Mouse (Mus musculus): ENCODE results near the gene Vav2. TPM values are rescaled to one million over a fixed set of nuclear protein-coding genes. Genes with fewer than 3 reads are reported as not detected.

The Vav2 gene
- polyA plus RNA-seq, 1 experiment = 18.8 TPM

DNA sequence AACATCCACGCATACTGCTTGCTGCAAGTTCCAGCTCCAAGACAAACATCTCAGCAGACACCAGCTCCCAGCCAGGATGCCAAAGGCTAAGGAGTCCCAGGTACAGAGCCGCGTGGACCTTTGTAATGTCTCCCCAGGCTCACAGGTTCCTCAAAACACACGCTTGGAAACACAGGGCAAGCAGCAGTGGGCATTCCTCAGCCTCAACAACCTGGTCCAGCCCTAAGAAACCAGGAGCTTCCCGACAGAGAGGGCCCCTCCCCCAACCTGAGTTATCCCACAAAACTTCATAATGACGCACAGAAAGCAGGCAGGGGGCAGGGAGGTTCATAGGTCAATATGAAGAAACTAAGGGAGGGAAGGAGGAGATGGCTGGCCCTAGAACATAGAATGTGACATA lies 89.6 kb downstream of the Vav2 start:
- no peak for TF ChIP-seq CTCF (IDR thresholded peaks at IDR 0.05; ENCODE audit: control insufficient read depth, insufficient read depth, low read length)
- no peak for TF ChIP-seq POLR2A (IDR thresholded peaks at IDR 0.05; ENCODE audit: borderline replicate concordance, control insufficient read depth, low read depth, low read length)
- no peaks in the 10 kb centered on the region for H3K4me1 ChIP-seq (ENCODE audit: control insufficient read depth, insufficient read depth, low read length)
- no peak overlapping the region for H3K4me3 ChIP-seq (replicated peaks; ENCODE audit: control insufficient read depth, low read depth, low read length)
- H3K27ac ChIP-seq (ENCODE audit: control insufficient read depth, insufficient read depth, low read depth, low read length, poor library complexity) = no peak overlapping the region
- 78% methylated on average over 6 of the region's 6 CpGs for WGBS

DNA sequence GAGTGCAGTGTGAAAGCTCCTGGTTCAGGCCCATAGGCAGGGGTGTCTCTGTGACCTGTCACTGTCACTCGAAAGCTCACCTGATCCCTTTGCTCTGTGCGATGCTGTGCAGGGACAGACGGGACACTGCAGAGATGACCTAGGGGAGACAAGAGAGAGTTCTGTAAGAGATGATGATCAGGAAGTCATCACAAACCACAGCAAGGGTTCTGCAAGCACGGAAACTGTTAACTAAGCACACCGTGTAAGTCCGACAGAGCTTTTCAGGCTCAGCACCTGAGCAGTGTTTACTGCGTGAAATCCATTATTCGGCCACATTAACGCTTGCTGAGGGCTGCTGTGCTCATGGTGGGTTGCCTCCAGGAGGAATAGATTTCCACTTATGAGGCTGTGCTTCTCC lies 90.2 kb downstream of the Vav2 start:
- WGBS = 71% methylated on average over 9 of the region's 9 CpGs
- Histone ChIP-seq H3K4me1 (ENCODE audit: control insufficient read depth, insufficient read depth, low read length) (no peaks in the 10 kb centered on the region), H3K4me3 (replicated peaks; ENCODE audit: control insufficient read depth, low read depth, low read length) (no peak overlapping the region), H3K27ac (ENCODE audit: control insufficient read depth, insufficient read depth, low read depth, low read length, poor library complexity) (no peak overlapping the region)
- TF ChIP-seq CTCF (IDR thresholded peaks at IDR 0.05; ENCODE audit: control insufficient read depth, insufficient read depth, low read length) (no peak), POLR2A (IDR thresholded peaks at IDR 0.05; ENCODE audit: borderline replicate concordance, control insufficient read depth, low read depth, low read length) (no peak)

GRCm38 (mm10) chr2:27334816-27335215 lies 92.0 kb downstream of the Vav2 start:
- no peak for TF ChIP-seq POLR2A (IDR thresholded peaks at IDR 0.05; ENCODE audit: borderline replicate concordance, control insufficient read depth, low read depth, low read length)
- TF ChIP-seq CTCF (IDR thresholded peaks at IDR 0.05; ENCODE audit: control insufficient read depth, insufficient read depth, low read length) = no peak
- H3K4me3 ChIP-seq (replicated peaks; ENCODE audit: control insufficient read depth, low read depth, low read length) = no peak overlapping the region
- 85% methylated on average over 4 of the region's 4 CpGs for WGBS
- no peak overlapping the region for H3K27ac ChIP-seq (ENCODE audit: control insufficient read depth, insufficient read depth, low read depth, low read length, poor library complexity)
- H3K4me1 ChIP-seq (ENCODE audit: control insufficient read depth, insufficient read depth, low read length) = no peaks in the 10 kb centered on the region

DNA sequence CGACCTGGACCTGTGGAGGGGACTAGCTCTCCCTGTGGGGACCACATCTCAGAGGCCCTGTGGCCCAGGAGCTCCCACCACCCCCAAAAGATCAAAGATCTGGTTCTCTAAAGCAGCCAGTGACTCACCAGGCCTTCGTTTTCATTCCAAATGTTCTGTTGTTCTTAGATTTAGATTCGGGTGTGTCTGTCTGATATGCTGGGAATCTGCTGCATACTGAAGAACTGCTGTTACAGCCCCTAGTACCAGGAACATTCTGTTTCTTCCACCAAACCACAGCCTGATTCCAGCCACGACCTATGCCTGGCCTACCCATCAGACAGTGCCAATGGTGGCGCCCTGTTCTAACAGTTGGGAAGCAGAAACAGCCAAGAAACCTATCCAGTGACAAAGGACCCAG lies 95.3 kb downstream of the Vav2 start:
- WGBS = 82% methylated on average over 5 of the region's 5 CpGs
- Histone ChIP-seq H3K4me3 (replicated peaks; ENCODE audit: control insufficient read depth, low read depth, low read length) (no peak overlapping the region), H3K4me1 (ENCODE audit: control insufficient read depth, insufficient read depth, low read length) (peaks cover 3% of the 10 kb centered on the region), H3K27ac (ENCODE audit: control insufficient read depth, insufficient read depth, low read depth, low read length, poor library complexity) (no peak overlapping the region)
- TF ChIP-seq POLR2A (IDR thresholded peaks at IDR 0.05; ENCODE audit: borderline replicate concordance, control insufficient read depth, low read depth, low read length) = no peak
- no peak for TF ChIP-seq CTCF (IDR thresholded peaks at IDR 0.05; ENCODE audit: control insufficient read depth, insufficient read depth, low read length)

GRCm38 (mm10) chr2:27330446-27330845 lies 96.4 kb downstream of the Vav2 start:
- WGBS = 84% methylated on average over 8 of the region's 8 CpGs
- no peak for TF ChIP-seq CTCF (IDR thresholded peaks at IDR 0.05; ENCODE audit: control insufficient read depth, insufficient read depth, low read length)
- TF ChIP-seq POLR2A (IDR thresholded peaks at IDR 0.05; ENCODE audit: borderline replicate concordance, control insufficient read depth, low read depth, low read length) = no peak
- H3K4me3 ChIP-seq (replicated peaks; ENCODE audit: control insufficient read depth, low read depth, low read length) = no peak overlapping the region
- no peak overlapping the region for H3K27ac ChIP-seq (ENCODE audit: control insufficient read depth, insufficient read depth, low read depth, low read length, poor library complexity)
- H3K4me1 ChIP-seq (ENCODE audit: control insufficient read depth, insufficient read depth, low read length) = peaks cover 8% of the 10 kb centered on the region

DNA sequence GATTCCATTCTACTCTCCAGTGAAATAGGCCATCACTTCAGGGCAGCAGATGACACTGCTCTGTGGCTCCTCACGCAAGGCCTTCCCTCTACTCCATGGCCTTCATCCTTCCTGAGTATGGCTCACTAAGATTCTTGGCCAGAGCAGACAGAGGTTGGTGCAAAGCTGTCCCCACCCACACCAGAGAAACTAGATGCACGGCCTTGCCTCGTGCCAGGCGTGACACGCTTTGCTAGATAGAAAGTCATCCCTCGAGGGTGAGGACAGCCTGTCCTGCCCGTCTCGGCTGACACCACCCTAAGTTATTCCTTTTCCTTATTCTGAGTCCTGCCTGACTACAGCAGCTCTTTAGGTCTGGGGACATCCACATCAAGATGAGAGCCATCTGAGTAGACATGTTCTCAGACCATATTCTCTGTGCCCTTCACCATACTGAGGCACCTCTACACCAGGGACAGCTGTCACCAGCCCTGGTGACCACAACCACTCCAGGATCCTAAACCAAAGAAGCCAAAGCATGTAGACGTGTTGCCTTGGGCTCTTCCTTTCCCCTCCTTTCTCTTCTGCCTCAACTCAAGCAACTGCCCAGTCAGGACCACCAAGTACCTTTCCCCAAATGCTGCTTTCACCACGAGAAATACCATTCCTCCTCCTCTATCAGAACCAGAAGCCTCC lies 97.3 kb downstream of the Vav2 start:
- H3K4me1 ChIP-seq (ENCODE audit: control insufficient read depth, insufficient read depth, low read length) = peaks cover 8% of the 10 kb centered on the region
- no peak for TF ChIP-seq CTCF (IDR thresholded peaks at IDR 0.05; ENCODE audit: control insufficient read depth, insufficient read depth, low read length)
- no peak for TF ChIP-seq POLR2A (IDR thresholded peaks at IDR 0.05; ENCODE audit: borderline replicate concordance, control insufficient read depth, low read depth, low read length)
- 77% methylated on average over 10 of the region's 10 CpGs for WGBS

DNA sequence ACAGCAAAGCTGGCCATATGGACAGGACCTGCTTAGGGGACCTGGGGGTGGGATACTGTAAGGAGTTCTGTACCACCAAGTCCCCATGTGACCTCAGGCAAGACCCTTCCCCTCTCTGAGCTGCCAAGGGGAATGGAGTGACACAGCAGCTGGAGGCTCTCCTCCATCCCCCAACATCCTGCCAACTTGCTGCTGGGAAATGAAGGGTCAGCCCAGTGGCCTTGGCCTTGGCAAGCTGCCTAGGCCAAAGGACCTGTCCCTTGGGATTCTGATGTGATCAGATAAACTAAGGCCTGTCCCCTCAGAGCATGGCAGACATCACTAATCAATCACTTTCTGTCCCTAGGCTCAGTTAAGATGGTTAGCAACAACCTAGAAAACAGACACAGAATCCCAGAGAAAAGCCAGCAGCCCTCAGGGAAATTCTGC lies 98.2 kb downstream of the Vav2 start:
- peaks cover 8% of the 10 kb centered on the region for H3K4me1 ChIP-seq (ENCODE audit: control insufficient read depth, insufficient read depth, low read length)
- H3K27ac ChIP-seq (ENCODE audit: control insufficient read depth, insufficient read depth, low read depth, low read length, poor library complexity) = 0 out of 2 replicates have a peak overlapping the region, but pooled peaks have one; percentile 9

More for the DNA sequence above, 97.3 kb downstream of the Vav2 start:
- no peak overlapping the region for H3K4me3 ChIP-seq (replicated peaks; ENCODE audit: control insufficient read depth, low read depth, low read length)
- no peak overlapping the region for H3K27ac ChIP-seq (ENCODE audit: control insufficient read depth, insufficient read depth, low read depth, low read length, poor library complexity)

GRCm38 (mm10) chr2:27327886-27328285 lies 98.9 kb downstream of the Vav2 start:
- Histone ChIP-seq H3K27ac (ENCODE audit: control insufficient read depth, insufficient read depth, low read depth, low read length, poor library complexity) (no peak overlapping the region), H3K4me1 (ENCODE audit: control insufficient read depth, insufficient read depth, low read length) (peaks cover 8% of the 10 kb centered on the region), H3K4me3 (replicated peaks; ENCODE audit: control insufficient read depth, low read depth, low read length) (no peak overlapping the region)
- TF ChIP-seq CTCF (IDR thresholded peaks at IDR 0.05; ENCODE audit: control insufficient read depth, insufficient read depth, low read length) = no peak
- WGBS = 77% methylated on average over 4 of the region's 4 CpGs

More for the DNA sequence above, 98.2 kb downstream of the Vav2 start:
- no peak for TF ChIP-seq POLR2A (IDR thresholded peaks at IDR 0.05; ENCODE audit: borderline replicate concordance, control insufficient read depth, low read depth, low read length)
- no peak for TF ChIP-seq CTCF (IDR thresholded peaks at IDR 0.05; ENCODE audit: control insufficient read depth, insufficient read depth, low read length)
- no peak overlapping the region for H3K4me3 ChIP-seq (replicated peaks; ENCODE audit: control insufficient read depth, low read depth, low read length)

GRCm38 (mm10) chr2:27327076-27327475 lies 99.8 kb downstream of the Vav2 start:
- Histone ChIP-seq H3K4me3 (replicated peaks; ENCODE audit: control insufficient read depth, low read depth, low read length) (no peak overlapping the region), H3K27ac (ENCODE audit: control insufficient read depth, insufficient read depth, low read depth, low read length, poor library complexity) (no peak overlapping the region), H3K4me1 (ENCODE audit: control insufficient read depth, insufficient read depth, low read length) (peaks cover 8% of the 10 kb centered on the region)
- 48% methylated on average over 6 of the region's 6 CpGs for WGBS
- TF ChIP-seq POLR2A (IDR thresholded peaks at IDR 0.05; ENCODE audit: borderline replicate concordance, control insufficient read depth, low read depth, low read length) (no peak), CTCF (IDR thresholded peaks at IDR 0.05; ENCODE audit: control insufficient read depth, insufficient read depth, low read length) (no peak)

Measured in bone marrow, adult 2 months (tissue).